ENCODE assay signal across 25 mouse cellular contexts in genomic region chr13:63716498-63716897, GRCm38 (mm10).
DNase-seq lines count a peak whose midpoint lies in the region; ATAC-seq and TF ChIP-seq lines count a peak whose summit lies in the region.
"Had no signal": no experiment of that assay in that cellular context is flagged by ENCODE, and none has a peak within 500 bp of the region (broad histone marks: within the 10 kb centered on the region; RNA-seq: fewer than 3 reads in every experiment).

No protein-coding gene starts in this region.

- no peaks in the 10 kb centered on the region for H3K79me2 ChIP-seq in heart, adult 2 months (replicated peaks; ENCODE audit: control insufficient read depth, insufficient read depth, low read length)

- no peak overlapping the region for H3K27ac ChIP-seq in heart, adult 2 months
- H3K27ac ChIP-seq in limb, embryonic 15.5 days = peak overlapping the region; percentile 22; the same call in 1 of the 2 replicates
- H3K27ac ChIP-seq in limb, embryonic 10.5 days = no peak overlapping the region
- no peak overlapping the region for H3K27ac ChIP-seq in forebrain, embryonic 16.5 days (ENCODE audit: low read length)
- H3K27ac ChIP-seq: embryonic facial prominence, embryonic 13.5 days; forebrain, embryonic 15.5 days; heart, embryonic 15.5 days; hindbrain, embryonic 15.5 days; intestine, embryonic 15.5 days; limb, embryonic 13.5 days; liver, embryonic 13.5 days; midbrain, embryonic 13.5 days had no signal

- no peak for TF ChIP-seq POLR2A in heart, adult 2 months (IDR thresholded peaks at IDR 0.05; ENCODE audit: insufficient read depth, low read depth, low read length)

- no peak overlapping the region for H3K9ac ChIP-seq in heart, adult 2 months (ENCODE audit: low read depth, low read length)
- H3K9ac ChIP-seq in limb, embryonic 15.5 days = no peak overlapping the region
- no peak overlapping the region for H3K9ac ChIP-seq in forebrain, embryonic 16.5 days (replicated peaks; ENCODE audit: low read depth, low read length)
- H3K9ac ChIP-seq: embryonic facial prominence, embryonic 13.5 days; forebrain, embryonic 15.5 days; heart, embryonic 15.5 days; hindbrain, embryonic 15.5 days; intestine, embryonic 15.5 days; limb, embryonic 13.5 days; liver, embryonic 13.5 days; midbrain, embryonic 13.5 days had no signal

- H3K4me3 ChIP-seq in heart, adult 2 months = no peak overlapping the region
- no peak overlapping the region for H3K4me3 ChIP-seq in limb, embryonic 15.5 days
- H3K4me3 ChIP-seq in limb, embryonic 10.5 days = no peak overlapping the region
- no peak overlapping the region for H3K4me3 ChIP-seq in forebrain, embryonic 16.5 days (replicated peaks; ENCODE audit: low read length)
- H3K4me3 ChIP-seq: embryonic facial prominence, embryonic 13.5 days; forebrain, embryonic 15.5 days; heart, embryonic 15.5 days; hindbrain, embryonic 15.5 days; intestine, embryonic 15.5 days; limb, embryonic 13.5 days; liver, embryonic 13.5 days; megakaryocyte, embryonic 14.5 days; midbrain, embryonic 13.5 days had no signal

- no peaks in the 10 kb centered on the region for H3K9me3 ChIP-seq in limb, embryonic 15.5 days
- no peaks in the 10 kb centered on the region for H3K9me3 ChIP-seq in limb, embryonic 10.5 days (replicated peaks)
- H3K9me3 ChIP-seq in forebrain, embryonic 16.5 days (ENCODE audit: control insufficient read depth, low read length) = no peaks in the 10 kb centered on the region
- H3K9me3 ChIP-seq: forebrain, embryonic 15.5 days; hindbrain, embryonic 15.5 days; intestine, embryonic 15.5 days; liver, embryonic 13.5 days; midbrain, embryonic 13.5 days had no signal

- no peak for DNase-seq in heart, adult 2 months
- no peak for DNase-seq in heart, postnatal 14 days
- DNase-seq in limb, embryonic 10.5 days (ENCODE audit: low spot score) = no peak
- peak; percentile 50 for DNase-seq in 416B (ENCODE audit: low read depth)
- DNase-seq in NIH3T3 (ENCODE audit: low read depth) = peak; percentile 50
- DNase-seq in thymus, postnatal 10 days (ENCODE audit: low spot score in 2 of 2) = no peak
- DNase-seq: cerebellum, adult 2 months; cerebellum, postnatal 25 days; gastrocnemius, postnatal 25 days; heart, adult 18-20 months; heart, postnatal 4 days; kidney, postnatal 4 days; liver, embryonic 13.5 days; right cerebral cortex, postnatal 14 days; thymus, postnatal 14 days had no signal

- peak; percentile 18 for TF ChIP-seq CTCF in heart, adult 2 months (IDR thresholded peaks at IDR 0.05)

- H3K4me1 ChIP-seq in heart, adult 2 months (ENCODE audit: control insufficient read depth, insufficient read depth, low read length) = peaks cover 4% of the 10 kb centered on the region
- peaks cover 29% of the 10 kb centered on the region for H3K4me1 ChIP-seq in limb, embryonic 15.5 days
- peaks cover 35% of the 10 kb centered on the region for H3K4me1 ChIP-seq in limb, embryonic 10.5 days
- H3K4me1 ChIP-seq in forebrain, embryonic 16.5 days (replicated peaks; ENCODE audit: control insufficient read depth, insufficient read depth, low read length) = peaks cover 5% of the 10 kb centered on the region

- no peak overlapping the region for H3K4me2 ChIP-seq in limb, embryonic 15.5 days
- no peak overlapping the region for H3K4me2 ChIP-seq in forebrain, embryonic 16.5 days (ENCODE audit: low read length)
- H3K4me2 ChIP-seq: embryonic facial prominence, embryonic 13.5 days; forebrain, embryonic 15.5 days; heart, embryonic 15.5 days; hindbrain, embryonic 15.5 days; intestine, embryonic 15.5 days; limb, embryonic 13.5 days; liver, embryonic 13.5 days; midbrain, embryonic 13.5 days had no signal

- intact Hi-C loops in heart, adult 2 months (cut with DNase I) = no loop called here
- intact Hi-C loops in heart, postnatal 14 days (cut with DNase I) = no loop called here

- WGBS in heart, adult 2 months = 71% methylated on average over 1 of the region's 1 CpGs
- WGBS in limb, embryonic 15.5 days = 87% methylated on average over 1 of the region's 1 CpGs
- 91% methylated on average over 1 of the region's 1 CpGs for WGBS in limb, embryonic 10.5 days
- WGBS in forebrain, embryonic 16.5 days = 91% methylated on average over 1 of the region's 1 CpGs

- ATAC-seq in limb, embryonic 15.5 days (ENCODE audit: insufficient number of reproducible peaks, low FRiP score, low TSS enrichment, low read depth) = no peak
- no peak for ATAC-seq in forebrain, embryonic 16.5 days
- ATAC-seq: forebrain, embryonic 15.5 days; intestine, embryonic 15.5 days; midbrain, embryonic 13.5 days had no signal

- TF ChIP-seq EP300 in heart, adult 2 months (IDR thresholded peaks at IDR 0.05; ENCODE audit: insufficient read depth, low read depth, low read length) = no peak

- no peaks in the 10 kb centered on the region for H3K36me3 ChIP-seq in heart, adult 2 months (ENCODE audit: control insufficient read depth, insufficient read depth, low read length)
- H3K36me3 ChIP-seq in limb, embryonic 15.5 days = no peaks in the 10 kb centered on the region
- H3K36me3 ChIP-seq in limb, embryonic 10.5 days = no peaks in the 10 kb centered on the region
- no peaks in the 10 kb centered on the region for H3K36me3 ChIP-seq in forebrain, embryonic 16.5 days (ENCODE audit: control insufficient read depth, insufficient read depth)
- H3K36me3 ChIP-seq: embryonic facial prominence, embryonic 13.5 days; forebrain, embryonic 15.5 days; heart, embryonic 15.5 days; hindbrain, embryonic 15.5 days; intestine, embryonic 15.5 days; limb, embryonic 13.5 days; liver, embryonic 13.5 days; midbrain, embryonic 13.5 days had no signal

- no peaks in the 10 kb centered on the region for H3K27me3 ChIP-seq in heart, adult 2 months (ENCODE audit: control insufficient read depth, insufficient read depth, low read length)
- H3K27me3 ChIP-seq in limb, embryonic 15.5 days = no peaks in the 10 kb centered on the region
- H3K27me3 ChIP-seq in limb, embryonic 10.5 days (ENCODE audit: low read depth, poor library complexity, severe bottlenecking) = 0 out of 2 replicates have a peak, but pooled peaks cover 7% of the 10 kb centered on the region
- no peaks in the 10 kb centered on the region; the same call in 1 of the 2 replicates for H3K27me3 ChIP-seq in forebrain, embryonic 16.5 days (replicated peaks; ENCODE audit: control insufficient read depth, insufficient read depth, low read length)
- H3K27me3 ChIP-seq: embryonic facial prominence, embryonic 13.5 days; forebrain, embryonic 15.5 days; heart, embryonic 15.5 days; hindbrain, embryonic 15.5 days; intestine, embryonic 15.5 days; limb, embryonic 13.5 days; liver, embryonic 13.5 days had no signal

Comparison
In these comparisons a context has a peak if more than half of its experiments do, and no peak if none do; other contexts are left out.
1. DNase-seq: peak in 416B (single experiment) and NIH3T3 (single experiment); none in heart, adult 2 months (0 of 2), heart, postnatal 14 days (0 of 2), limb, embryonic 10.5 days (single experiment) and thymus, postnatal 10 days (0 of 2).